Mouse (Mus musculus) small intestine, adult 2 months (tissue): ENCODE data around the gene Minos1.

Source experiments
- CTCF ChIP-seq: fragments of 200-500 bp; IDR thresholded peaks from 2 replicates; pipeline ENCODE4 v1.5.1; 2012; ENCODE audit warnings: low read depth, mild to moderate bottlenecking, control low read depth, inconsistent platforms, low read length, moderate library complexity, mixed read lengths; ENCODE audit not compliant: insufficient replicate concordance, insufficient read length; ENCODE audit errors: extremely low read depth
- POLR2A ChIP-seq: fragments of 200-500 bp; IDR thresholded peaks from 2 replicates; pipeline ENCODE4 v1.6.1; 2012; ENCODE audit warnings: low read depth, mild to moderate bottlenecking, control low read depth, inconsistent platforms, low read length, moderate library complexity

GRCm38 (mm10) chr4:139175061-139175971, 44.4 kb upstream of the Minos1 start:
- TF ChIP-seq CTCF, result no peak
- no peak for TF ChIP-seq POLR2A
